Mouse (Mus musculus): ENCODE data around the gene Ly6g.
"Not testable (repeated sequence)": the region's sequence is repeated elsewhere in the genome, so short reads cannot be mapped to it uniquely, and the experiment has no call there.

The Ly6g gene

DNA sequence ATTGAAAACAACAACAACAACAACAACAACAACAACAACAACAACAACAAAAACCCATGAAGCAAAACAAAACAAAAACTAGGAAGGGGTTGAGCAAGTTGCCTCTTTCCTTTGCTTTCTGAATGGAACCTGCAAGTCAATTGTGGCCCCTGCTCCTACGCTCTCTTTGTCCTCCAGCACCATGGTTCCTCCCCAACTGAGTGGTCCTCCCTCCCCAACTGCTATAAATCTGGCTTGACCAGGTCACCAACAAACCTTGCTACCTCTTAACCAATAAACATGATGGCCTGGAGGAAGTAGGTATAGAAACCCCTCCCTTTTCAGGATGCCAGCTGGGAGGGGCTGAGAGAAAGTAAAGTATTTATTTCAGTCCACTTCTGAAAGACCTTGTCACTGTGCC is at the start of gene Ly6g:
Ly6g (plus strand) TSS at position 301 of the 400 bp plus-strand sequence.
- DNase-seq (ENCODE audit: low read depth, low spot score): no peak

DNA sequence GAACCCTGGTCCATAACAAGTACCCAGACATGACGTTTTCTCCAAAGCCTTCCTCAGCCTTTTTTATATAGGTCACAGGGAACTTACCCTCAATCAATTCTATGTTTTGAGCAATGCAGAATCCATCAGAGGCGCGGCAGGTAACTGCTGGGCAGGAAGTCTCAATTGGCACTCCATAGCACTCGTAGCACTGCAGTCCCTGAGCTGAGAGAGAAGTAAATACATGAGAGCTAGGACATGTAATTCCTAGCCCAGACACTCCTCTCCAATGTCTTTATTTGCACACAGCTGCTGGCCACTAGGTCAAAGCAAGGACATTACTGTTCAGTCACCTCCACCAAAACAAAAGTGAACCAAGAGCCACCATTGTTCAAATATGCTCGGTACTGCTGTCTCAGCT is 44.6 kb upstream of the Ly6g start:
- not testable (repeated sequence) for DNase-seq (ENCODE audit: low read depth, low spot score)

DNA sequence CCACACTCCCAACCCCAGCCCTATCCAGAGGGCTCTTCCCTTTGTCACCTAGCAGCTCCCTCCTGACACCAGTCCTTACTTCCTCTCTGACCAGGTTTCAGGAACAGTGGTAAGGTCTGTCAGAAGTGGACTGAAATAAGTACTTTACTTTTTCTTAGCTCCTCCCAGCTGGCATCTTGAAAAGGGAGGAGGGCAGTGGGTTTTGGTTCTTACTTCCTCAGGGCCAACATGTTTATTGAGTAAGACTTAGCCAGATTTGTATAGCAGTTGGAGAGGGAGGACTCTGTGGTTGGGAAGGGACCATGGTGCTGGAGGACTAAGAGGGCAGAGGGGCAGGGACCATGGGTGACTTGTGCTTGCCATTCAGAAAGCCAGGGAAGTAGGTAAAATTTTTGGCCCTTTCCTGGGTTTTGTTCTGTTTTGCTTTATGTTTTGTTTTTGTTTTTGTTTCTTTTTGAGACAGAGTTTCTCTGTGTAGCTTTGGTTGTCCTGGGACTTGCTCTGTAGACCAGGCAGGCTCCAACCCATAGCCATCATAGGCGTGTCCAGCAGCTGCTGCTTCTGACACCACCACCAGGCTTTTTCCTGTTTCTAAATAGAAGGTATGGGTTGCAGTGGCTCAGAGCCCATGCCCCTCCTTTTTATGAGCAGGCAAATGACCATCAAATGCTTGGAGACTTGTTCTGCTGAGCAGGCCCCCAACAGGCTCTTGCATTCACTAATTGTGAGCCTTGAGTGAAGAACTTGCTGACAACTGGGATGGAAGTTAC is 43.0 kb upstream of the Ly6g start, which contains the start of gene Ly6c2:
Ly6c2 (minus strand) TSS at position 110 of the 770 bp plus-strand sequence.
- not testable (repeated sequence) for DNase-seq (ENCODE audit: low read depth, low spot score)

- DNase-seq (ENCODE audit: low read depth, low spot score): peak; percentile 89
Measured at GRCm38 (mm10) chr15:75116525-75116924, 38.5 kb upstream of the Ly6g start.

DNA sequence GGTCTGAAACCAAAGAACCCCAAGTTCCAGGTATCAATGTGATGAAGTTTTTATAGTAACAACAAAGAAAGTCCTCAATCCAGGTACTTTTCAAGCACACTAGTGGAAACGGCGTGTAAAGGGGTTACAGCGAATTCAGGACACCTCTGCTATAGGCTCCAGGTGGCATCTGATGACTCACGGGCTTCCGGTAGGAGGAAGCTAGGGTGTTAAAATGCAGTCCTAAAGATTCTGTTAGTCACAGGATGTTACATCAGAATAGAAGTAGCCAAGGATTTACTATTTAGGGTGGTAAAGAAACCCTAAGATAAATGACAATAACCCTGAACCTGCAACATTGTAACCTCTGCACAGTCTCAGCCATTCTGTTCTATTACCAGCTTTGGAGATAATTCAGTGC is 37.6 kb upstream of the Ly6g start:
- peak; percentile 79 for DNase-seq (ENCODE audit: low read depth, low spot score)

- DNase-seq (ENCODE audit: low read depth, low spot score): peak; percentile 65
Measured at GRCm38 (mm10) chr15:75118742-75119141, 36.3 kb upstream of the Ly6g start.

DNA sequence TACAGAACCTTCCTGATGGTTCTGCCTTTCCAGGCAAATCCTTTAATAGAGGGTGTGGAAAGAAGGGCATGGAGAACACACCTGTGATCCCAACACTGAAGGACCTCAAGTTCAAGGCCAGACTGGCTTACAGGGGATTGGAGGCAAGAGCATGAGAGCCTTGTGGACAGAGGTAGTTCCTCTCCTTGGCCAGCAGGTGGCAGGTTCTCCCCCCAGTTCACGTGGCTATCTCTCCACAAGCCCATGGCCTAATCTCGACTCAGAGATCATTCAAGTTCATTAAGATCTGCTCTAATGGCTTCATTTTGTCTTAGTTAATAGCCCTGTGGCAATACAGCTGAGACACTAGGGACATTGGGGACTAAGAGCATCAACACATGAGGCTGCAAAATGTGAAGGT is 35.0 kb upstream of the Ly6g start:
- DNase-seq (ENCODE audit: low read depth, low spot score): peak; percentile 56

DNA sequence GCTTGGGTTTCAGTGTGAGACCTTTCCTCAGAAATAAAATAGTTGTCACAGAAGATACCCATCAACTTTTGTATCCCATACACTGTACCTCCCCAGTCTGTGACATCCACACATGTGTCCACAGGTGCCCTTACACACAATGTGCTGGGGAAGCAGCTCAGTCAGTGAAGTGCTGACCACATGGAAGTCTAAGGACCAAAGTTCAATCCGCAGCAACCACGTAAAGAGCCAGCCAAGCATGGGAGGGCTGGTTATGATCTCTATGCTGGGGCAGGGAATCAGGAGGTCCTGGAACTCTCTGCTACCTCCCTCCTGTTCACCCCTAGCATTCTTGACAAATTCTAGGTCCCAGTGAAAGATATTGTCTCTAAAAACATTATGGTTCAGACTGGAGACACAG is 22.7 kb upstream of the Ly6g start:
- DNase-seq (ENCODE audit: low read depth, low spot score): not testable (repeated sequence)

DNA sequence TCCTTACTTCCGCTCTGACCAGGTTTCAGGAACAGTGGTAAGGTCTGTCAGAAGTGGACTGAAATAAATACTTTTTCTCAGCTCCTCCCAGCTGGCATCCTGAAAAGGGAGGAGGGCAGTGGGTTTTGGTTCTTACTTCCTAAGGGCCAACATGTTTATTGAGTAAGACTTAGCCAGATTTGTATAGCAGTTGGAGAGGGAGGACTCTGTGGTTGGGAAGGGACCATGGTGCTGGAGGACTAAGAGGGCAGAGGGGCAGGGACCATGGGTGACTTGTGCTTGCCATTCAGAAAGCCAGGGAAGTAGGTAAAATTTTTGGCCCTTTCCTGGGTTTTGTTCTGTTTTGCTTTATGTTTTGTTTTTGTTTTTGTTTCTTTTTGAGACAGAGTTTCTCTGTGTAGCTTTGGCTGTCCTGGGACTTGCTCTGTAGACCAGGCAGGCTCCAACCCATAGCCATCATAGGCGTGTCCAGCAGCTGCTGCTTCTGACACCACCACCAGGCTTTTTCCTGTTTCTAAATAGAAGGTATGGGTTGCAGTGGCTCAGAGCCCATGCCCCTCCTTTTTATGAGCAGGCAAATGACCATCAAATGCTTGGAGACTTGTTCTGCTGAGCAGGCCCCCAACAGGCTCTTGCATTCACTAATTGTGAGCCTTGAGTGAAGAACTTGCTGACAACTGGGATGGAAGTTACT is 19.8 kb upstream of the Ly6g start:
- not testable (repeated sequence) for DNase-seq (ENCODE audit: low read depth, low spot score)

- DNase-seq (ENCODE audit: low read depth, low spot score): not testable (repeated sequence)
Measured at GRCm38 (mm10) chr15:75137739-75138138, 17.3 kb upstream of the Ly6g start.

- peak; percentile 55 for DNase-seq (ENCODE audit: low read depth, low spot score)
Measured at GRCm38 (mm10) chr15:75141812-75142360, 13.2 kb upstream of the Ly6g start.

DNA sequence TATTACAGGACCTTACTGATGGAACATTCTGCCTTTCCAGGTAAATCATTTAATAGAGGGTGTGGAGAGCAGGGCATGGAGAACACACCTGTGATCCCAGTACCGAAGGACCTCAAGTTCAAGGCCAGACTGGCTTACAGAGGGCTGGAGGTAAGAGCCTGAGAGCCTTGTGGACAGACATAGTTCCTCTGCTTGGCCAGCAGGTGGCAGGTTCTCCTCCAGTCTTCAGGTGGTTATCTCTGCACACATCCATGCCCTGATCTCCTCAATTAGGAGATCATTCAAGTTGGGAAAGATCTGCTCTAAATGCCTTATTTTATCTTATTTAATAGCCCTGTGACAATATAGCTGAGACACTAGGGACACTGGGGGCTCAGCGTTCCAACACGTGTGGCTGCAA is 11.3 kb upstream of the Ly6g start:
- DNase-seq (ENCODE audit: low read depth, low spot score): peak; percentile 23

DNA sequence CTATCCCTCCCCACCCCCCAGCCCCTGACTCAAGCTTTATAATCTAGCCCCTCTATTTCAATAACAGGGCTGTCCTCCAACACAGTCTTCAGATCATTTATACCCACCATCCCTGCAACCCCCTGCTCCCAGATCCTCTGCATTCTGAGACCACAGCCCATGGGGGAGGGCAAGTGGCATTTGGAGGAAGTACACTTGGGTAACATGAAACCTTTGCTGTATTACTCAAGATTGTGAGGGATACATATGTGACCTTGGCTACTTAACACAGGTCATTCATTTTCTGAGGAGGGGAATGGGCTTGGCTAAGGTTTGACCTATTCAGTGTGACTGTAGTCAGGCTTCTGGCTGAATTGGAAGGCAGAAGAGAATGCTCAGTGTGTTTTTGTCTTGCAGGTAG is 2.0 kb upstream of the Ly6g start:
- no peak for DNase-seq (ENCODE audit: low read depth, low spot score)

DNA sequence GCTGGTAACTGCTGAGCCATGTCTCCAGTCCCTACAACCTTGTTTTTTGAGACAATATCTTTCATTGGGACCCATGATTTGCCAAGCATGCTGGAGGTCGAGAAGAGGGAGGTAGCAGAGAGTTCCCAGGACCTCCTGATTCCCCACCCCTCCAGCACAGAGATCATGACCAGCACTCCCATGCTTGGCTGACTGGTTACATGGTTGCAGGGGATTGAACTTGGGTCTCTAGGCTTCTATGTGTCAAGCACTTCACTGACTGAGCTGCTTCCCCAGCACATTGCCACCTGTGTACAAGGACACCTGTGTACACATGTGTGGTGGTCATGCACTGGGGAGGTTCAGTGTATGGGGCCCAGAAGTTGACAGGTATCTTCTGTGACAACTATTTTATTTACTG is 2.6 kb downstream of the Ly6g start:
- DNase-seq (ENCODE audit: low read depth, low spot score): no peak

- peak; percentile 58 for DNase-seq (ENCODE audit: low read depth, low spot score)
Measured at GRCm38 (mm10) chr15:75175506-75175905, 20.5 kb downstream of the Ly6g start.

GRCm38 (mm10) chr15:75186291-75186690 is 31.3 kb downstream of the Ly6g start:
- DNase-seq (ENCODE audit: low read depth, low spot score): no peak

DNA sequence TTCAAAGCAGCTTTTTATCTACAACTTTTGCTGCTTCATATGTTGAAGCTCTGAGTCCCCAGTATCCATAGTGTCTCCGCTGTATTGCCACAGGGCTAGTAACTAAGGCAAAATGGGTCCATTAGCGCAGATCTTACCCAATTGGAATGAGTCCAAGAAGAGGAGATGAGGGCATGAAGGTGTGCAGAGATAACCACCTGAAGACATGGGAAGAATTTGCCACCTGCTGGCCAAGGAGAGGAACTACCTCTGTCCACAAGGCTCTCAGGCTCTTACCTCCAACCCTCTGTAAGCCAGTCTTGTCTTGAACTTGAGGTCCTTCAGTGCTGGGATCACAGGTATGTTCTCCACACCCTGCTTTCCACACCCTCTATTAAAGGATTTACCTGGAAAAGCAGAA is 34.1 kb downstream of the Ly6g start:
- peak; percentile 60 for DNase-seq (ENCODE audit: low read depth, low spot score)

DNA sequence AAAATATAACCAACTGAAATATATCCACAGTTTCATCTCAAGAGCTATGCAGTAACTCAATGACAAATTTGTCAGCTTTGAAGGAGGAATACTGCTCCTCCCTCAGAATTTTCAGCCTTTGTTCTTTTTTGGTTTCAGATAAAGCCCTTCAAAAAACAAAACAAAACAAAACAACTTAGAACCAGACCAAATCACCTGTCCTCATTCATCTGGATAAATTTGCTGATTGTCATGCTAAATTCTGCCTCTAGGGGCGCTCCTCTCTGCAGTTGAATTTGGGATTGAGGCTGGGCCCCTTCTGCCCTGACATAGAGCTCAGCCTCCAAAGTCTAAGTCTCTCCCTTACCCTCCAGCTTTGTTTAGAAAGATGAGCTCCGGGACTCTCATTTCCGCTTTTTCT is 35.5 kb downstream of the Ly6g start:
- not testable (repeated sequence) for DNase-seq (ENCODE audit: low read depth, low spot score)

Data from CD4-positive helper T cell, adult 2 months (primary cell).